Mouse (Mus musculus): Measurements from ENCODE around the gene Eef1akmt2.

- TF ChIP-seq GATA1 (IDR thresholded peaks at IDR 0.05; ENCODE audit: low read length) (no peak), TAL1 (IDR thresholded peaks at IDR 0.05; ENCODE audit: low read length) (no peak)
These were observed 42.8 kb downstream of the Eef1akmt2 start for GRCm38 (mm10) chr7:132809721-132810120.
